Mouse (Mus musculus): ENCODE data around the gene Gm4922.

DNA sequence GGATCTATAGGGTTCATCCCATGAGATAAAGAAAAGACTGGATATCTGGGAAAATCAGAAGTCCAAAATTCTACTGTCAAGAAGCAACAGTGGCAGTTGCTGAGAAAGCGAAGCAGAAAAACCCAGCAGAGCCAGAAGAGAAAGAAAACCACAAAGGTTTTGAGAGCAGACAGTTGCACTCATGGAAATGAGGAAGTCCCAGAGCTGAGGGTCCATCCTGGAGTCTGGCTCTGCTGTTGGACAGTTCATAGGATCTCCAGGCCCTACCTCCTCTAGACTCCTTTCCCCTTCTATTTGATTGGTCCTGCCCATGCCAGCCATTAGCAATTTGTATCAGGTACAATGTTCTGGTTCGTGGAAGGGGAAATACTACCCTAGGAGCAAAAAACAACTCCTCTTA, 39.5 kb upstream of the Gm4922 start:
- TF ChIP-seq ETS1 (conservative IDR thresholded peaks at IDR 0.05; ENCODE audit: low read depth, low read length) (no peak), CHD1 (IDR thresholded peaks at IDR 0.05; ENCODE audit: low read depth, low read length) (no peak), CTCF (conservative IDR thresholded peaks at IDR 0.05 in 1 of 2, IDR thresholded peaks at IDR 0.05 in 1 of 2; ENCODE audit: low read depth in 2 of 2, low read length in 2 of 2) (no peak), RCOR1 (conservative IDR thresholded peaks at IDR 0.05; ENCODE audit: low read depth, low read length) (no peak), POLR2A (IDR thresholded peaks at IDR 0.05; ENCODE audit: low read depth, low read length) (no peak), MEF2A (IDR thresholded peaks at IDR 0.05; ENCODE audit: borderline replicate concordance, low read depth, low read length) (no peak), E2F4 (IDR thresholded peaks at IDR 0.05; ENCODE audit: insufficient replicate concordance, low read depth, low read length) (no peak), ZC3H11A (IDR thresholded peaks at IDR 0.05; ENCODE audit: low read depth, low read length) (no peak), USF1 (IDR thresholded peaks at IDR 0.05; ENCODE audit: low read depth, low read length) (no peak)

Data from CH12.LX (cell line).